Mouse (Mus musculus) MEL (cell line): ENCODE results near the gene Zfyve21. TPM values are rescaled to one million over a fixed set of nuclear protein-coding genes. Genes with fewer than 3 reads are reported as not detected.
A peak's percentile ranks its signal among the peaks of the same experiment; 100 is the strongest.

ENCODE experiments used
- DNase-seq: peaks from one replicate; pipeline ENCODE4 v3.0.0; 2011; ENCODE audit warnings: low read depth, low spot score
- H3K27ac ChIP-seq: 2 replicates; pipeline ENCODE4 v1.5.1; 2012; ENCODE audit warnings: low read depth, mild to moderate bottlenecking, control low read depth, low read length, moderate library complexity; ENCODE audit not compliant: control insufficient read depth
- H3K27me3 ChIP-seq, 2 experiments: fragments of 150-350 bp in 1 of 2; sonication (generic) in 1 of 2; 2 replicates each; pipeline ENCODE4 v1.6.1; 2012; ENCODE audit warnings: low read length in 2 of 2, mild to moderate bottlenecking in 2 of 2, improper control_type of control experiment in 1 of 2, moderate library complexity in 1 of 2; ENCODE audit not compliant: insufficient read depth in 2 of 2, control insufficient read depth in 1 of 2
- H3K36me3 ChIP-seq, 2 experiments: 2 replicates each; pipeline ENCODE4 v1.6.1; 2012 to 2014; ENCODE audit warnings: low read length in 2 of 2, improper control_type of control experiment in 1 of 2, inconsistent platforms in 1 of 2, mild to moderate bottlenecking in 1 of 2; ENCODE audit not compliant: insufficient read depth in 2 of 2, control insufficient read depth in 1 of 2
- H3K4me1 ChIP-seq, 2 experiments: fragments of 150-350 bp in 1 of 2; sonication (generic) in 1 of 2; 2 replicates each; pipeline ENCODE4 v1.6.1; 2012; ENCODE audit warnings: low read length in 2 of 2, improper control_type of control experiment in 1 of 2, mild to moderate bottlenecking in 1 of 2; ENCODE audit not compliant: insufficient read depth in 2 of 2, control insufficient read depth in 1 of 2
- H3K4me3 ChIP-seq, 2 experiments: fragments of 150-350 bp in 1 of 2; sonication (generic) in 1 of 2; 2 replicates each; pipeline ENCODE4 v1.5.1; 2012; ENCODE audit warnings: low read depth in 2 of 2, low read length in 2 of 2, mild to moderate bottlenecking in 2 of 2, moderate library complexity in 2 of 2, control low read depth in 1 of 2, improper control_type of control experiment in 1 of 2; ENCODE audit not compliant: control insufficient read depth in 1 of 2, insufficient read depth in 1 of 2
- H3K79me2 ChIP-seq: 2 replicates; pipeline ENCODE4 v1.6.1; 2012; ENCODE audit warnings: mild to moderate bottlenecking, low read length, moderate library complexity; ENCODE audit not compliant: control insufficient read depth, poor library complexity, insufficient read depth
- H3K9ac ChIP-seq: 2 replicates; pipeline ENCODE4 v1.6.1; 2012; ENCODE audit warnings: low read depth, mild to moderate bottlenecking, control low read depth, low read length, moderate library complexity; ENCODE audit not compliant: control insufficient read depth, poor library complexity, severe bottlenecking
- H3K9me3 ChIP-seq: fragments of 150-350 bp; sonication (generic); replicated peaks from 2 replicates; pipeline ENCODE4 v1.6.1; 2012; ENCODE audit warnings: mild to moderate bottlenecking, low read length, improper control_type of control experiment, moderate library complexity; ENCODE audit not compliant: insufficient read depth
- BHLHE40 ChIP-seq: IDR thresholded peaks from 2 replicates; pipeline ENCODE4 v1.6.1; 2012; ENCODE audit warnings: low read depth, mild to moderate bottlenecking, inconsistent platforms, low read length, improper control_type of control experiment, borderline replicate concordance
- CHD1 ChIP-seq: IDR thresholded peaks from 2 replicates; pipeline ENCODE4 v1.6.1; 2012; ENCODE audit warnings: low read depth, mild to moderate bottlenecking, inconsistent platforms, low read length, improper control_type of control experiment
- CTCF ChIP-seq, 3 experiments: IDR thresholded peaks in 2 of 3; conservative IDR thresholded peaks in 1 of 3; 2 replicates each; pipeline ENCODE4 v1.5.1; 2011 to 2012; ENCODE audit warnings: low read length in 3 of 3, low read depth in 2 of 3, mild to moderate bottlenecking in 2 of 3, improper control_type of control experiment in 1 of 3, inconsistent platforms in 1 of 3, mixed read lengths in 1 of 3, moderate library complexity in 1 of 3; ENCODE audit not compliant: control insufficient read depth in 1 of 3, insufficient read depth in 1 of 3, poor library complexity in 1 of 3, severe bottlenecking in 1 of 3
- ELF1 ChIP-seq: IDR thresholded peaks from 2 replicates; pipeline ENCODE4 v1.6.1; 2014; ENCODE audit warnings: low read depth, mild to moderate bottlenecking, inconsistent platforms, low read length, improper control_type of control experiment, moderate library complexity
- EP300 ChIP-seq, 2 experiments: IDR thresholded peaks; 2 replicates each; pipeline ENCODE4 v1.6.1; 2011; ENCODE audit warnings: improper control_type of control experiment in 2 of 2, low read length in 2 of 2, low read depth in 1 of 2, mild to moderate bottlenecking in 1 of 2
- GABPA ChIP-seq: IDR thresholded peaks from 2 replicates; pipeline ENCODE4 v1.6.1; 2012; ENCODE audit warnings: low read depth, mild to moderate bottlenecking, inconsistent platforms, low read length, improper control_type of control experiment, moderate library complexity
- HCFC1 ChIP-seq: IDR thresholded peaks from 2 replicates; pipeline ENCODE4 v1.6.1; 2012; ENCODE audit warnings: low read depth, mild to moderate bottlenecking, inconsistent platforms, low read length, improper control_type of control experiment, moderate library complexity
- JUND ChIP-seq: IDR thresholded peaks from 2 replicates; pipeline ENCODE4 v1.6.1; 2011; ENCODE audit warnings: low read depth, mild to moderate bottlenecking, improper control_type of control experiment, low read length
- MAX ChIP-seq: IDR thresholded peaks from 2 replicates; pipeline ENCODE4 v1.6.1; 2011; ENCODE audit warnings: low read length, improper control_type of control experiment
- MAZ ChIP-seq: IDR thresholded peaks from 2 replicates; pipeline ENCODE4 v1.6.1; 2012; ENCODE audit warnings: low read depth, mild to moderate bottlenecking, inconsistent platforms, low read length, improper control_type of control experiment
- MYB ChIP-seq: IDR thresholded peaks from 2 replicates; pipeline ENCODE4 v1.6.1; 2011; ENCODE audit warnings: mild to moderate bottlenecking, low read depth, low read length, improper control_type of control experiment
- MYC ChIP-seq: IDR thresholded peaks from 2 replicates; pipeline ENCODE4 v1.6.1; 2011; ENCODE audit warnings: low read depth, mild to moderate bottlenecking, low read length, improper control_type of control experiment, moderate library complexity
- NELFE ChIP-seq: IDR thresholded peaks from 2 replicates; pipeline ENCODE4 v1.6.1; 2011; ENCODE audit warnings: low read depth, low read length, improper control_type of control experiment
- NRF1 ChIP-seq: IDR thresholded peaks from 2 replicates; pipeline ENCODE4 v1.6.1; 2014; ENCODE audit warnings: low read depth, mild to moderate bottlenecking, inconsistent platforms, low read length, improper control_type of control experiment, moderate library complexity; ENCODE audit not compliant: poor library complexity, insufficient read depth, severe bottlenecking
- POLR2A ChIP-seq, 2 experiments: IDR thresholded peaks; 2 replicates each; pipeline ENCODE4 v1.6.1; 2011 to 2012; ENCODE audit warnings: low read length in 2 of 2, mild to moderate bottlenecking in 2 of 2, control low read depth in 1 of 2, improper control_type of control experiment in 1 of 2, low read depth in 1 of 2, moderate library complexity in 1 of 2; ENCODE audit not compliant: control insufficient read depth in 1 of 2, insufficient read depth in 1 of 2, poor library complexity in 1 of 2
- POLR2AphosphoS5 ChIP-seq: IDR thresholded peaks from 2 replicates; pipeline ENCODE4 v1.6.1; 2012; ENCODE audit warnings: low read depth, borderline replicate concordance, mild to moderate bottlenecking, inconsistent platforms, low read length, moderate library complexity, mixed read lengths
- RAD21 ChIP-seq: IDR thresholded peaks from 2 replicates; pipeline ENCODE4 v1.6.1; 2011; ENCODE audit warnings: mild to moderate bottlenecking, low read depth, low read length, improper control_type of control experiment
- RCOR1 ChIP-seq: IDR thresholded peaks from 2 replicates; pipeline ENCODE4 v1.6.1; 2012; ENCODE audit warnings: low read depth, mild to moderate bottlenecking, inconsistent platforms, low read length, improper control_type of control experiment
- SIN3A ChIP-seq: IDR thresholded peaks from 2 replicates; pipeline ENCODE4 v1.6.1; 2012; ENCODE audit warnings: low read length, improper control_type of control experiment, inconsistent platforms
- TAL1 ChIP-seq: IDR thresholded peaks from 2 replicates; pipeline ENCODE4 v1.6.1; 2012; ENCODE audit warnings: mild to moderate bottlenecking, inconsistent platforms, low read length, moderate library complexity, mixed read lengths
- TCF12 ChIP-seq: IDR thresholded peaks from 2 replicates; pipeline ENCODE4 v1.6.1; 2014; ENCODE audit warnings: low read depth, mild to moderate bottlenecking, inconsistent platforms, low read length, improper control_type of control experiment, moderate library complexity
- USF1 ChIP-seq: IDR thresholded peaks from 2 replicates; pipeline ENCODE4 v1.6.1; 2014; ENCODE audit warnings: low read depth, mild to moderate bottlenecking, inconsistent platforms, low read length, improper control_type of control experiment, moderate library complexity
- ZC3H11A ChIP-seq: IDR thresholded peaks from 2 replicates; pipeline ENCODE4 v1.6.1; 2012; ENCODE audit warnings: low read depth, mild to moderate bottlenecking, inconsistent platforms, low read length, improper control_type of control experiment
- ZKSCAN1 ChIP-seq: IDR thresholded peaks from 2 replicates; pipeline ENCODE4 v1.6.1; 2012; ENCODE audit warnings: low read depth, mild to moderate bottlenecking, inconsistent platforms, low read length, improper control_type of control experiment, moderate library complexity
- ZMIZ1 ChIP-seq: IDR thresholded peaks from 2 replicates; pipeline ENCODE4 v1.6.1; 2012; ENCODE audit warnings: low read depth, mild to moderate bottlenecking, inconsistent platforms, low read length, improper control_type of control experiment, moderate library complexity
- polyA plus RNA-seq, 2 experiments: library from polyadenylated mRNA; stranded (reverse) in 1 of 2; unstranded in 1 of 2; fragments of >175 nt in 1 of 2; fragments of >200 nt in 1 of 2; gene quantifications; 2 replicates each; pipeline versions ENCODE4 v1.2.1 to v1.2.4; 2012; ENCODE audit warnings: low replicate concordance in 2 of 2, low read depth in 1 of 2; ENCODE audit not compliant: insufficient read length in 2 of 2, insufficient read depth in 1 of 2, missing spikeins in 1 of 2
- total RNA-seq: library from RNA; depleted of rRNA; stranded (reverse); fragments of 300-350 nt; gene quantifications from 2 replicates; pipeline ENCODE4 v1.2.3, GENCODE M21; 2012

Gene Zfyve21
- total and polyA plus RNA-seq, 3 experiments, result 8.1 to 9.1 TPM; not detected in 1

DNA sequence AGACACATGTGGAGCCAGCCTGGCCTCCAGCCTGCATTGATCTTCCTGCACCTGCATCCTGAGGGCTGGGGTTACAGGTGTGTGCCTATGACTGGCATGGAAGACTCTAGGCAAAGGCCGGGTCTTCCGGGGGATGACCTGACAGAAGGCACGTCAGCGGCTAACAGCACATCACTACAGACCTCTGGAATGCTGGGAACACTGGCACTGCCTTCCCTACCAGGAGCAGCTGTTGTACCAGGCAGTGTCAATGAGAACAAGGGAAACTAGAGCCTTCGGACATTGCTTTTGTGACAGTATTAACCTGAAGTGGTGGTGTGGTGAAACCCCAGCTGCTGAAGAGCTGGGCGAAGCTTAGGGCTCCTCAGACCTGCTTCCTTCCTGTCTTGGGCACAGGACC, 5.2 kb upstream of the Zfyve21 start:
- Histone ChIP-seq H3K27ac (no peak overlapping the region), H3K4me1 (0 out of 4 replicates have a peak, but pooled peaks cover 0 to 8% of the 10 kb centered on the region in 2 experiments), H3K9me3 (no peaks in the 10 kb centered on the region), H3K79me2 (peaks cover 2% of the 10 kb centered on the region; the same call in 1 of the 2 replicates), H3K36me3 (no peaks in the 10 kb centered on the region), H3K4me3 (no peak overlapping the region), H3K27me3 (no peaks in the 10 kb centered on the region), H3K9ac (no peak overlapping the region)
- no peak for TF ChIP-seq CTCF (IDR thresholded peaks at IDR 0.05 in 2 of 3, conservative IDR thresholded peaks at IDR 0.05 in 1 of 3; ENCODE audit: control insufficient read depth in 1 of 3, insufficient read depth in 1 of 3, low read depth in 2 of 3, low read length in 3 of 3, poor library complexity in 1 of 3, severe bottlenecking in 1 of 3)
- TF ChIP-seq RAD21, result no peak
- no peak for TF ChIP-seq EP300 (IDR thresholded peaks at IDR 0.05; ENCODE audit: low read depth in 1 of 2, low read length in 2 of 2)
- TF ChIP-seq POLR2AphosphoS5, result no peak
- no peak for TF ChIP-seq SIN3A
- no peak for TF ChIP-seq MYB
- no peak for TF ChIP-seq MAX
- TF ChIP-seq MAZ, result no peak
- TF ChIP-seq BHLHE40, result no peak
- no peak for TF ChIP-seq ZC3H11A
- TF ChIP-seq GABPA, result no peak
- TF ChIP-seq MYC, result no peak
- no peak for TF ChIP-seq NELFE
- no peak for TF ChIP-seq USF1
- DNase-seq, result no peak

DNA sequence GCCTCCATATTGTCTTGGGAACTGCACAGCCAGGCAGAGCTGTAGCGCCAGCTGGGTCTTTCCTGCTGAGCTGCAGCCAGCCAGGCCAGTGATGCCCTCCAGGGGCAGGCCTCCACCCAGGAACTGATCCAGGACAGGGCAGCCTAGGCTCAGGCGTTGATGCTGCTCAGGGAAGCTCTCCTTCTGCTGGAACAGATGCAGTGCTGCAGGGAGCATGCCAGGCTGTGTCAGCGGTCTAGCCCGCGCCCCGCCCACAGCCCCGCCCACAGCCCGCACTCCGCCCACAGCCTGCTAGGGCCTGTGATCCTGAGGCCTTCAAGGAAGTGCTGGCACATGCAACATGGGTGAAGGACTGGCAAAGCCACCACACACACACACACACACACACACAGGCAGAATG, 4.2 kb upstream of the Zfyve21 start:
- H3K4me1 ChIP-seq, result 0 out of 4 replicates have a peak, but pooled peaks cover 0 to 8% of the 10 kb centered on the region in 2 experiments
- TF ChIP-seq RCOR1 (no peak), POLR2A (IDR thresholded peaks at IDR 0.05; ENCODE audit: control insufficient read depth in 1 of 2, insufficient read depth in 1 of 2, low read depth in 1 of 2, low read length in 2 of 2, poor library complexity in 1 of 2) (no peak), EP300 (IDR thresholded peaks at IDR 0.05; ENCODE audit: low read depth in 1 of 2, low read length in 2 of 2) (no peak), TCF12 (no peak), HCFC1 (no peak), ZMIZ1 (no peak), RAD21 (no peak), ELF1 (no peak), ZKSCAN1 (no peak), CHD1 (no peak), NRF1 (no peak), JUND (no peak), TAL1 (no peak)
- TF ChIP-seq, all 39 proteins: peak for 0
- DNase-seq, result peak; percentile 72
- Histone ChIP-seq H3K4me3 (no peak overlapping the region), H3K27me3 (no peaks in the 10 kb centered on the region), H3K27ac (no peak overlapping the region), H3K9ac (no peak overlapping the region), H3K79me2 (peaks cover 7% of the 10 kb centered on the region), H3K36me3 (no peaks in the 10 kb centered on the region), H3K9me3 (no peaks in the 10 kb centered on the region)
